Mouse (Mus musculus) adipocyte (in vitro differentiated cells): ENCODE measurements around the gene Gpatch1.

Experiments
- DNase-seq: peaks from one replicate; pipeline ENCODE4 v3.0.0-alpha.2; 2016; ENCODE audit warnings: low spot score

The Gpatch1 gene

GRCm38 (mm10) chr7:35317729-35318609, at the start of gene Gpatch1:
Gpatch1 (minus strand) TSS chr7:35318440.
- peak; percentile 77 for DNase-seq

- DNase-seq: no peak
Measured at GRCm38 (mm10) chr7:35365161-35365910, 47.1 kb upstream of the Gpatch1 start.

- no peak for DNase-seq
Measured at GRCm38 (mm10) chr7:35362868-35363267, 44.6 kb upstream of the Gpatch1 start.

- no peak for DNase-seq
Measured at GRCm38 (mm10) chr7:35362253-35362652, 44.0 kb upstream of the Gpatch1 start.

DNA sequence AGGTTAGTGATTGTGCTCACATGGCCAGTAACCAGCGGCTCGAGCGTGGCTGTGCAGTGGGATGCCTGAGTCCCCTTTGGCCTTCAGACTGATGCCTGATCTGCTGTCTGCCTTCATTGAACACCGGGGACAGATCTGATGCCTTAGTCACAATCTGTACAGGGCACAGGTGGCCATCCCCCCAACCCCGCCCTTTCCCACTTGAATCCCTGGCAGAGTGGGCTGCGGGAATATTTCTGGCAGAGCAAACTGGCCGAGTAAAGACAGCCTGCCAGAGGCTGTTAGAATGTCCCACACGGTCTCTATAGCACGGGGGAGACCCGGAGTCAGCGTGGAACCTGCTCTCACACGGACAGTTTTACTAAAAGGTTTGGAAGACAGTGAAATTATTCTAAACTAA, 39.4 kb upstream of the Gpatch1 start:
- no peak for DNase-seq

- DNase-seq: no peak
Measured at GRCm38 (mm10) chr7:35355303-35355872, 37.1 kb upstream of the Gpatch1 start.

DNA sequence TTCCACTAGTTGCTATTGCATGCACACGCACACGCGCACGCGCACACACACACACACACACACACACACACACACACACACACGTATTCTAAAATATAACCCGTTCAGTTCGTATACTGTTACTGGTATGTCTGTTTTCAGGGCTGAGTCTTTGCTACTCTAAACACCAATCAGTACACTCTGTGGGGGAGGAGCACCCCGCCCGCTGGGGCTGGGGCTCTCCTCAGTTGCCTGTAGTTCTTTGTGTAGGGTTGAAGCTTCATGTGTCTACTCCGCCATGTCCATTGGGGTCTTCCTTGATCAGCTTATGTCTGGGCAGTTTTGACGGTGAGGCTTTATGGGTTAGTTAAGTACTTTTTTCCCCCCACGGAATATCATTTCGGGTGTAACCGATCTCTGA, 35.1 kb upstream of the Gpatch1 start:
- DNase-seq: no peak

DNA sequence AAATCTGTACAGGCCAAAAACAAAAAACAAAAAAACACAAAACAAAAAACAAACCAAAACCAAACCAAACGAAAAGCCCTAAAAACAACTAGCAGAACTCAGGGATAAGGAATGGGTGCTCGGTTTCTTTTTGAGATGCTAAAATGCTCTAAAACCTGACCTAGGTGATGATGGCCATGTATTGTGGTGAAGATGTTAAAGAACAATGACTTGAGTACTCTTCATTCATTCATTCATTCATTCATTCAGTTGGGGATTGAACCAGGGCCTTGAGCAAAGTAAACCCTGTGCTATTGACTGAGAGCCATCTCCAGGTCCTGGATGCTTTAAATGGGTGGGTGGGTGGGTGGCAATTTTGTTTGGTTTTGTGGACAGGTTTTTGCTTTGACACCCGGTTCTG, 32.9 kb upstream of the Gpatch1 start:
- DNase-seq: no peak

DNA sequence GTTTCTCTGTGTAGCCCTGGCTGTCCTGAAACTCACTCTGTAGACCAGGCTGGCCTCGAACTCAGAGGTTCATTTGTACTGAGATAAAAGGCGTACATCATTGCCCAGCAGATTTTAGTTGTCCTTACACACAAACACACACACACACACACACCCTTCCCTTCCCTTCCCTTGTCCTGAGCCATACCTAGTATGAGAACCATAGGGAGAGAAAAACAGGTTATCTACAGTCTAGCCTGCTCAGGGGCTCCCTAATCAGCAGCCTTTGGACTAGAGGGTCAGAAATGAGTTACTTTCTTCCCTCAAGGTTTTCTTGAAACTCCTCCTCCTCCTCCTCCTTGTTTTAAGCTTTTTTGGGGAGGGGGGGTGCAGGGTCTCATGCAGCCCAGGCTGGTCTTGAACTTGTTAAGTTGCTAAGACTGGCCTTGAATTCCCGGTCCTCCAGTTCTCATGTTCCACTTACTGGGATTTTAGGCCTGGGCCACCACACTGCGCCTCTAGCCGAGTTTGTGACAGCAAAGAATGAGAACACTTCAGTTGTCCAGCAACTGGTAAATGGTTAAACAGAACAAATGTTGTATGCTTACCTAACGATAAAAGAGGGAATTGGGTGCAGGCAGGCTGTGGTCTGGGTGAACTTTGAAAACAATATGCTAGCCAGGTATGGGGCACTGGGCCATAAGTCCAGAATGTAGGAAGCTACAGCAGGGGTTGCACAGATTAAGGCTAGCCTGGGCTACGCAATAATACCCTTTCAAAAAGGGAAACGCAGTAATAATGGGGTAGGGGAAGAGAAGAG, 31.8 kb upstream of the Gpatch1 start:
- DNase-seq: no peak

- peak; percentile 3 for DNase-seq
Measured at GRCm38 (mm10) chr7:35349022-35349421, 30.8 kb upstream of the Gpatch1 start.

- DNase-seq: no peak
Measured at GRCm38 (mm10) chr7:35347918-35348700, 29.9 kb upstream of the Gpatch1 start.

GRCm38 (mm10) chr7:35344785-35345330, 26.6 kb upstream of the Gpatch1 start:
- DNase-seq: no peak

DNA sequence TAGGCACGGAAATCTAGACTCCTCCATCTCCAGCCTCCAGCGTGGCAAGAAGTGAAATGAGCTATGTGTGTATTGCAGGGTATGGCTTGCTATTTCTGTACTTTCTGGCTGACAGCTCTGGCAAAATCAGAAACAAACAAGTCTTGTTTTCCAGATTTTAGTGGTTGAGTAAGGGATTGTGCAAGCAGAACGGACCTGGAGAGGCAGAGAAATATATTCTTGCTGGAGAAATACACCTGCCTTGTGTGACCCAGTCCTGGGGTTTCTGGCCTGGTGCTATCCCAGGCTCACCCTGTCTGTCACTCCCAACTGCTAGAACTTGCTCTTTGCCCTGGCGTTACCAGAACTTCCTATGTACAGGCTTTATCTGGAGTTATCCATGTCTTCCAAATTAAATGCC, 24.3 kb upstream of the Gpatch1 start:
- peak; percentile 28 for DNase-seq

DNA sequence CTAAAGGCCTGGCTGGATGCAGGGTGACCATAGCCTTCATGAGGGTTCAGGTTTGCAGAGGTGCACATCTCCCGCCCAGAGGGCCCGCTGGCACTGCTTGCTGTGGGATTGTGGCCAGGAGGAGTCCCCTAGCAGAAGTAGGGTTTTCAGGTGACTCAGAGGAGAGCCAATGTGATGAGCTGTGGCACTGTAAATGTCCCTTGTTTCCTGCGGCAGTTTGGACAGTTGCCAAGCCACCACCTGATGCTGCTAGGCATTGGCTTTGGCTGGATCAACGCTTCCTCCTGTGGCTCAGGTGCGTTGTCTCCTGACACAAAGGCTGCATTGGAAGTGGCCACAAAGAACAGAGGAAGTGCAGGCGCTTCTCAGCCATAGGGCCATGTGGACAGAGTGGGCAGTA, 23.0 kb upstream of the Gpatch1 start:
- DNase-seq: no peak

DNA sequence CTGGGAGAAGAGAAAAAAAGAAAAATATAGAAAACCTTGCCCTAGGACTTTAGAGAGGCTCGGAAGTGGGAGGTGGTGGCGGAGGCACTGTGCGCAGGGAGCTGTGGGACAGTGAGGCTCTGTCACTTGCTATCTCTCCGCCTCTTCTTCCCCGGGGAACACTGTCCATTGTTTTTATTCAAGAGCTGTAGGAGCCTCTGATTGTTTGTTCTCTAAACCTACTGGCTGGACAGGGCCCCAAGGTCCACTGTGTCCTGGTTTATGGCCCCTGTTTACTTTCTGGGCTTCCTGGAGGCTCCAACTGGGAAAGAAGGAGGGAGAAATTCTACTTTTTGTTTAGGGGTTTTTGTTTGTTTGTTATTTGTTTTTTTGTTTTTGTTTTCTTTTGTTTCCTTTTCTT, 22.0 kb upstream of the Gpatch1 start:
- no peak for DNase-seq

- no peak for DNase-seq
Measured at GRCm38 (mm10) chr7:35334527-35335452, 16.6 kb upstream of the Gpatch1 start.

GRCm38 (mm10) chr7:35333692-35334526, 15.7 kb upstream of the Gpatch1 start, which contains the start of gene Rhpn2:
Rhpn2 (plus strand) TSS chr7:35334170.
- peak; percentile 77 for DNase-seq

DNA sequence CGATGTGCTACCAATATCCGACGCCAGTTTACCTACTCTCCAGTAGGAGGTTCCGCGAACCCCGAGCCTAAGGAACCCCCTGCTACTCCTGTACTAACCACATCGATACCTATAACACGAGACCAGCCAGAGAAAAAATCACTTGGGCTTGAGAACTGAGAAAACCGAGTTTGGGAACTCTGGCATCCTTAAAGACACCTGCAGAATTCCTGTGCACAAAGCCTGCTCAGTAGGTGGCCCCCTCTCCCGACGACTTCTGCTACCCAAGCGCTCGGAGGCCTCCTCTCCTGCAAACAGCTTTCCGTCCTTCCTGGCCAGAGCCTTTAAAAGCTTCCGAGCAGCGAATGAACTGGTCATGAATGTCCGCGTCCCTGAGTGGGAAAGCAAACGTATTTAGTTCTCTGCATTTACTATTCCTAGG, 15.0 kb upstream of the Gpatch1 start:
- DNase-seq: no peak

DNA sequence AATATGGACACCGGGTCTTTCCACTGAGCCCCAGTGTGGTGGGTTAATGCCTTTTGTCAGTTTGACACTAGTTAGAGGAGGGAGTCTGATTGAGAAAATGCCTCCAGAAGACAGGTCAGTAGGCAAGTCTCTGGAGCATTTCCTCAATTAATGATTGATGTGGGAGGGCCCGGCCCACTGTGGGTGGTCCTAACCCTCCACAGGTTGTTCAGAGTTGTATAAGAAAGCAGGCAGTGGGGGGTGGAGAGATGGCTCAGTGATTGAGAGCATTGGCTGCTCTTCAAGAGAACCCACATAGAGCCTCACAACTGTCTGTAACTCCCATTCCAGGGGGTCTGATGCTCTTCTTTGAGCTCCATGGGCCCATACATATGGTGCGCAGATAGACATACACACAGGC, 13.3 kb upstream of the Gpatch1 start:
- DNase-seq: no peak
